Mouse (Mus musculus) spleen, postnatal 4 days (tissue): ENCODE data around the gene Tanc1.

Experiments
- DNase-seq, 2 experiments: peaks; one replicate each; pipeline ENCODE4 v3.0.0; 2022; ENCODE audit warnings: low spot score in 2 of 2

The Tanc1 gene

DNA sequence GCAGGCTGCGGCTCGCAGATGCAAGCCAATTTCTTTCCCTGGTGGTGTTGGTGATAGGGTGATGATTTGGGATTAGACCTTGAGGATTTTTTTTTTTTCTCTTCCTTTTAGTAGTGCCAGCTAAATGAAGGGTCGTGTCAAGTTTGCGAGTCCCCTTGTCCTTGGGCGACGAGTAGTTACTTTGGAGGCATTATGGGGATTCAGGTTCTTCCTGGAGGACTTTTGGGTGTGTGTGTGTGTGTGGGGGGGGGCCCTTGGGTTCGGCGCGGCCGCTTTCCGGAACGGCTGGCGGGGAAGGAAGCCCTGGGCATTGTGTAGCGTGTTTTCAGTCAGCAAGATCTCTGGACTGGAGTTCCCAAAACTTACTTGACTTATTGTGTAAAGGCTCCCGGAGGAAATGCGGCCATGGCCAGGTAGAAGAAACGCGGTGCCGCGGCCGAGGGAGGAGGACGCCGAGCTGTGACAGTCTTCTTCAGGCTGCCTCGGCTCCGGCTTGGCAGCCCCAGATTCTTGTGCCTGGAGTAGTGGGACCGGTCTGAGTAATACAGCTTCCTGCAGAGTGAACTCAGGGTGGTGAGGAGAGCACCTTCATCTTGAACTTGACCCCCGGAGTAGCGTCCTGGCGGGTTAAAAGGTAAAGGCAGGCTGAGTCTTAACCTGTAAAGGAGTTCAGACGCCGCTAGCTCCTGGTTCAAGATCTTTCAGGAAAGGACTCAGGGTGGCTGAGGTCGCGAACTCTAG lies 1.1 kb downstream of the Tanc1 start:
- no peak for DNase-seq

DNA sequence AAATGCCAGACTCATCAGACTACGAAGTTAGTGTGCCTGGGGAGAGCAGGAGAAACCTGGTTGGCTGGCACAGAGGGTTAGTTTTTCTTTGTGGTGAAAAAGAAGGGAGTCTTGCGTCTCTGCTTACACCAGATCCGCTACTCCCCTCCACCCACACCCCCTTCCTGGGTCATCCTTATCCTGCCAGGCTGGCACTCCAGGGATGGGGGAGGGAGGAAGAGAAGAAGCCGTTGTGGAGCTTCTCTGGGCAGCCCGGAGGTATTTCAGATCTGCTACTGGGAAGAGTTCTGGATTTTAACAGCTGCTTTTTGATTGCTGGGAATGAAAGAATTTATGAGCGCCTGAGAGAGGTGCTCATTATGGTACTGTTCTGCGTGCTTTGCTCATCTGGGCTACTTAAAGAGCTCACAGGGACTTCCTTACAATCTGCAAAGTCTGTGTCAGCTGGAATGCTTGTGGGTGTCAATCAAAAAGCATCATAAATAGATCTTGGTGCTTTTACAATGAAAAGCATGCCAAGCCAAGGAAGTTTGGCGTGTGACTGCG lies 1.7 kb downstream of the Tanc1 start:
- DNase-seq: no peak

- DNase-seq: no peak
Observed at GRCm38 (mm10) chr2:59616890-59617289, 5.0 kb downstream of the Tanc1 start.

DNA sequence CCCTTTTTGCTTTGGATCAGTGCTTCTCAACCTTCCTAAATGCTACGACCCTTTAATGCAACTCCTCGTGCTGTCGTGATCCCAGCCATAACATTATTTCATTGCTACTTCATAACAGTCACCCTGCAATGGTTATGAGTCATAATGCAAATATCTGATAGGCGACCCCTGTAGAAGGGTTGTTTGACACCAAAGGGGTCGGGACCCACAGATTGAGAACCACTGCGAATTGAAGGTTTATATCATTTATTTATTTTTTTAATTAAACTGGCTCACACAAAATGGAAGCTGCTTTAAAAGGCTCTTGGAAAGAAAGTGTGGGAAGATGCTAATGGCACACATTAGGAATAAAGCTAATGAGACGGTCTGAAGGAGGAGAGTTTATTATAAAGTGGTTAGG lies 7.2 kb downstream of the Tanc1 start:
- no peak for DNase-seq

GRCm38 (mm10) chr2:59620601-59621000 lies 8.8 kb downstream of the Tanc1 start:
- no peak for DNase-seq

DNA sequence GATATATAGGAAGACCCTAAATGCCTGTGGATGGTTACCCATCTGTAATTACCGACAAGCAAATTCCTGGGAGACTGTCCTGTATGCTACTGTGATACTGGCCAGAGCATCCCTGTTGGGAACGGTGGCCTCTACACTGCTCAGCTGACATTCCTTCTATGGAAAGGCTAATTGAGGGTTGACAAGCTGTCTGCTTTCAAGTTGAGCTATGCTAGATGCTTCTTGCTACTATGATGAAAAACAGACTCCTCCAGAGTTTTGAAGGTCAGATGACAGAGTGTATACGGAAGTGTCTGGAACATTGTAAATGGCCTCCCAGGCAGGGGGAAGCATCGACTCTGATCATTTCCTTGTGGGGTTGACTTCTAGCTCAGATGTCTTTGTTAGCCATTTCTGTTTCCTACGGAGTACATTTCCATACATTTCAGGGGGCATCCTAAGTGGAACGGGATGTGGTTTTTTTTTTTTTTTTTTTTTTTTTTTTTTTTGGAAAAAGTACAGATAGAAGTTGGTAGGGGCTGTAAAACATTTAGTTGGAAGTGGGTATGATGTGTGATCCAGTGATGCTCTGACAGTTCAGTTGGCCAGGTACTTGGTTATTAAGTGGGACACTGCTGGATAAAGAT lies 10.8 kb downstream of the Tanc1 start:
- DNase-seq: no peak

DNA sequence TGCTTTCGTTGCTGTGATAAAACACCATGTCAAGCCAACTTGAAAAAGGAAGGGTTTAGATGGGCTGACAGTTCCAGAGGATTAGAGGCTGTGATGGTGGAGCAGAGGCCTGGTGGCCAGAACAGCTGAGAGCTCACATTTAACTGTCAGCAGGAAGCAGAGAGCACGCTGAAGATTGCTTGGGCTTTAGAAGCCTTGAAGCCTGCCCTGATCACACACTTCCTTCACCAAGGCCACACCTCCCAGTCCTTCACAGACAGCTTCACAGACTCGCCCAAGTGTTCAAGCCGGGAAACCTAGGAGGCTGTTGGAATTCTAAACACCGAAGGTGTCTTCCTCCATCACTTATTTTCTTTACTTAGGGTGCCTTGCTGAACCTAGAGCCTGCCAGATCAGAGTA lies 12.0 kb downstream of the Tanc1 start:
- DNase-seq: no peak

GRCm38 (mm10) chr2:59625416-59625815 lies 13.6 kb downstream of the Tanc1 start:
- no peak for DNase-seq

- no peak for DNase-seq
Observed at GRCm38 (mm10) chr2:59625927-59626326, 14.1 kb downstream of the Tanc1 start.

- DNase-seq: no peak
Observed at GRCm38 (mm10) chr2:59626422-59626821, 14.6 kb downstream of the Tanc1 start.

GRCm38 (mm10) chr2:59627502-59627901 lies 15.7 kb downstream of the Tanc1 start:
- no peak for DNase-seq

- no peak for DNase-seq
Observed at GRCm38 (mm10) chr2:59628057-59628901, 16.4 kb downstream of the Tanc1 start.

GRCm38 (mm10) chr2:59629829-59630228 lies 18.0 kb downstream of the Tanc1 start:
- DNase-seq: no peak

DNA sequence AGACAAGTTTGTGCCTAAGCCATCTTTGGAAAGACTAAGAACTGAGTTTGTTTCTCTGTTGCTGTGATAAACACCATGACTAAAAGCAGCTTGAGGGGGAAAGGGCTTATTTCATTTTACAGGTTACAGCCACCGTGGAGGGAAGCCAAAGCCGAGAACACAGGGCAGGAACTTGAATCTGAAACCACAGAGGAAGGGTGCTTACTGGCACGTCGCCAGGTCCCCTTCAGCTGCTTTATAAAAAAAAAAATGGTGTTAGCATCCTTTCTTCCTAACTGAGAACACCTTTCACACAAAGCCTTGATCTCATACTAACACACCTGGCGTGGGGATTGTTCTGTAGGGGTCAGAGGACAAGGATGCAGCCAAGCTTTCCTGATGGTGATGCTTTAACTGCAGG lies 19.6 kb downstream of the Tanc1 start:
- no peak for DNase-seq

DNA sequence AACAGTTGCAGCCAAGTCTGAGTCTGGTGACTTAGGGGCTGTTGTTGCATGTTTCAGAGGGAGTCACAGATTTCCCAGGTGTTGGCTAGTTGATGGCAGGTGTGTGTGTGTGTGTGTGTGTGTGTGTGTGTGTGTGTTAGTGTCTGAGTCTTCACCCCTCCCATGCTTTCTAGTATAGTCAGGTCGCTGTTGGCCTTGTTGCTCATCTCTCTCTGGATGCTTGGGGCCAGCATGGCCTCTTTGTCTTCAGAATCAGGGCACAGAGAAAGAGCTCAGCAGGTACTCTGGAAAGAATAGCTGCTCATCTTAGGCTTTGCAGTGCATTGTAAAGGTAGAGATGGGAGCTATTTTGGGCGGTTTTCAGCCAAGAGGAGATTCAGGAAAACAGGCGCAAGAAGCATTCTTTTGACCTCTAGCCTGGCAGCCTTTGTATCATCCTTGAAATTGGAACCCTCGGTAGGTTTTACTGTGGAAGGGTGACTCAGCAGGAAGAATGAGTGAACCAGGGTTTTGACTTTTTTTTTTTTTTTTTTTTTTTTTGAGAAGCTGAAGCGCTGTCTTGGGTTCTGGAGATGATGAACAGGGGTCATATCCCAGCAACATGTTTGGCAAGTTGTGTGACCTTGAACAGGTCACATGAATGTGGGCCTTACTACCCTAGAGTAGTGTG lies 22.1 kb downstream of the Tanc1 start:
- no peak for DNase-seq

DNA sequence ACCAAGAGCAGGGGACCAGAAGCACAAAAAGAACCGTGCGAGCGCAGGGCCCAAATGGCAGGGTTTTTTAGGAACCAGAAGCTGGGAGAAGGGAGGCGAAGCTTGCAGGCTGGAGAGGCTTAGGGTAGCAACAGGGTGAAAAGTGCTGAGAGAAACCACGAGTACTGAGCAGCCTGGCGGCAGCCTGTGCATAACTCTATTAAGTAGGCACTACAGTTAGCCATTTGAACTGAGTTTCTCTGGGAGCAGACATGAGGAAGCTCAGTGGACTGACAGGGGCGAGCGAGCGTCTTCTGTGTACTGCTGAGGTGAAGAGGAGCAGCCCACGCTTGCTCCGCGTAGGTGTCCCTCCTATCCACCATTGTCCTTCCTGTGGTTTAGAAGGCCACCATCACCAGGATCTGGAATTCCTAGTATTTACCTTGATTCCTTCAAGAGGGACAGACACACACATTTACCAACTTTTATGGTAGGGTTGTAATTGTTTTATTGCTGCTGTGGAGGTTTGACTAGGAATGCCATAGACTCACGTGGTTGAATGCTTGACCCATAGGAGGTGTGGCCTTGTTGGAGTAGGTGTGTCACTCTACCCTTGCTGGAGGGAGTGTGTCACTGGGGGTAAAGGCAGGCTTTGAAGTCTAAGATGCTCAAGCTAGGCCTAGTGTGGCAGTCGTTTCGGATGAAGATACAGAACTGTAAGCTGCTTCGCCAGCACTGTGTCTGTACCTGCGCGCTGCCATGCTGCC lies 25.4 kb downstream of the Tanc1 start:
- DNase-seq: no peak

GRCm38 (mm10) chr2:59642722-59643121 lies 30.9 kb downstream of the Tanc1 start:
- no peak for DNase-seq

- DNase-seq: no peak
Observed at GRCm38 (mm10) chr2:59644816-59645215, 33.0 kb downstream of the Tanc1 start.

- no peak for DNase-seq
Observed at GRCm38 (mm10) chr2:59645515-59645914, 33.7 kb downstream of the Tanc1 start.

GRCm38 (mm10) chr2:59646740-59647390 lies 35.0 kb downstream of the Tanc1 start:
- DNase-seq: no peak

- DNase-seq: no peak
Observed at GRCm38 (mm10) chr2:59648444-59648843, 36.6 kb downstream of the Tanc1 start.
